Mouse (Mus musculus) spleen, adult 18-20 months (tissue): Measurements from ENCODE around the gene Rbfox3.
A peak's percentile ranks its signal among the peaks of the same experiment; 100 is the strongest.

Experiments used
- DNase-seq, 2 experiments: peaks; one replicate each; pipeline ENCODE4 v3.0.0; 2022; ENCODE audit warnings: mixed read lengths in 2 of 2

The Rbfox3 gene

DNA sequence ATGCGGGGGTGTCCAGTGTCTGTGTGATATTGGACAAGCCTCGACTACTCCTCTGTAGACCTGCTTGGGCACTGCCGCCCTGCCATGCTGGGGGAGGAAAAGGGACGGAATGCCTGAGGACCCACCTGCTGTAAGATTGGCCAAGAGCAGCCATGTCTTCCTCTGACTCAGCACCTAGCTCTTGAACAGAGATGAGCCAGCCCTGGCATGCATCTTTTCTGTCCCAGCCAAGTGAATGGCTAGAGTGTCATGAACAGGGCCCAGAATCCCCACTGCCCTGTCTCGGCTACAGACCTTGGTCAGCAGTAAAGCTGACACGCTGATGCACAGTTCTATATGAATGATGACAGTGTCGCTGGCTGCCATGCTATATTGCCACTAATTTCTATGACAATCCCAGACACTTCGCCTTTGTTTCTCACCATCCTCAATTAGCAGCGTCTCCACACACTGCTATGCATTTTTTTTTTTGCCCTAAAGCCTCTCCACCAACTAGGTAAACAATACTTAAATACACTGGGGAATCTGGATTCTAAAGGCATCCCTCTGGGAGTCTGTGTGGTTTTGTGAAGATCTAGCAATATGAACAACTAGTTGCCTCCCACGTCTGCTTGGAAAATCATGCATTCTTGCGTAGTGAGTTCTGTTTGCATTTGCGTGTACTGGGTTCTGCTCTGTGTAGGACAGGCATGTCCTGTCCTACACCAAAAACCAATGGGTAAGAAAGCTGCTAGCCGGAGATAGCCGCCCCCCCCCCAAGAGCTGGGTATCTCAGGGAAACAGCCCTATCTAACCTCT, 257.7 kb downstream of the Rbfox3 start:
- no peak for DNase-seq

DNA sequence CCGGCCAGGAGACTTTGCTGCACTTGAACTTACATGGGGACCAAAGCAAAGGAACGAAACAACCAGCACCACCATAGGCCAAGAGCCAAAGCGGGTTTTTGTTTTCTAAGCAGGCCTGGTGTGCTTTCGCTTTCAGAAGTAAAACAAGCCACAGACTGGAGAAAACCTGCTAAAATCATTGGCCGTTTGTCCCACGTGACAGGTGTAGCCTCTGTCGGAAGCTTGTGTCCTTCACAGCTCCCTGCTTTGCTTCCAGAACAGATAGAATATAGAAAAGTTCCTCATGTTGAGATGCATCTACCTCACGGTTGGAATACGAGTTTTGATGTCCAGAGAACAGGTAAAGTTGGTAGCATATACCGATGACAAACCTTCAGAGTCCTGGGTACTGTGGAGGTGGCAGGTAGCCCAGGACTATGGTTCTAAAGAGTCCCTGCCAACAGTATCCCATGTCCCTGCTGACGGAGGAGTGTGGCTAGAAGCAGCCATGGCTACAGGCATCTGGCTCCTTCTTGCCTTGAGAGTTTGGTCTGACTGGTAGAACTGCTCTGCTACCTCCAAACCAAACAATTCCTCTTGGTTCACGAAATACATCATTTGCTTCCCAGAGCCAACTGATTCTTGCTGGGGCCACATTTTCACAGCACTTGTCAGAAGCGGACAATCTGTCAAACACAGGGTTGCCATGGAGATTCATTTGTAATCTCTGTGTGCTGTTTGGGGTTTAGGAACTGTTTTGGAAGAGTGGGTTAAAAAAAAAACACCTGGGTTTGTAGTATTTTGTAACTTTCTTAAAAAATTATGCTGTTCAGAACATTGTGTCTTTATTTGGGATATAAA, 258.8 kb downstream of the Rbfox3 start:
- no peak for DNase-seq

DNA sequence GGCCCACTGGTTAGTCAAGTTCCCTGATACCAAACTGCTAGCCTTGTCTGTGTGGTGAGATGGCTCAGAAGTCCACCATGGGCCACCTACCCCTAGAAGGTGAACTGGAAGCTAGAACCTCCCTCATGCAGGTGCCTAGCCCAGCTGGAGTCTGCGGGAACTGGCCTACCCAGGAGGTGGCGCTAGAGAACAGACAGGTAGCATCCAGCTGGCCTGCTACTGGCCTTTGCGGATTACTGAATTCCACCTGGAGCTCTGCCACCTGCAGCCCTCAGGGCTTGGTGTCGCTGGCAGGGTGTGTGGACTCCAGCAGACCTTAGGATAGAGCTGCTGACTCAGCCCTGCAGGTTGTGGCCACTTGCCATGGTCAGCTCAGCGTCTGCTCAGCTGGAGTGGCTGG, 263.0 kb downstream of the Rbfox3 start:
- DNase-seq = peak in 1 of 2 experiments; percentile 3

DNA sequence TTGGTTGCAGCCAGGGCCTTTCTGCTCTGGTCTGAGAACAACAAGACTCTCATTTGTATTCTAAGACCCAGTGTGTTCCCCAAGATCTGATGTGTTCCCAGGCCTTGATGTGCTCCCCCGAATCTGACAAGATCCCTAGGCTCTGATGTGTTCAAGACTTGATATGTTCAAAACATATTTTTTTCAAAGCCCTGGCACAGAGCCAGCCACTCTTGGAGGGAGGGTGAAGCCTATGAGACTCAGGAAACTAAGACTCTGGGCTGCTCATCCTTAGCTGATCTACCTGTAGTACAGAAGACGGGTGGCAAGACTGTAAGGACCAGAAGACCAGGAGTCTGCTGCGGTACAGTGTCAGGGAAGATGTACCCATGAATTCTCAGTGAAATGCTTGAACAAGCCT, 264.5 kb downstream of the Rbfox3 start:
- no peak for DNase-seq

DNA sequence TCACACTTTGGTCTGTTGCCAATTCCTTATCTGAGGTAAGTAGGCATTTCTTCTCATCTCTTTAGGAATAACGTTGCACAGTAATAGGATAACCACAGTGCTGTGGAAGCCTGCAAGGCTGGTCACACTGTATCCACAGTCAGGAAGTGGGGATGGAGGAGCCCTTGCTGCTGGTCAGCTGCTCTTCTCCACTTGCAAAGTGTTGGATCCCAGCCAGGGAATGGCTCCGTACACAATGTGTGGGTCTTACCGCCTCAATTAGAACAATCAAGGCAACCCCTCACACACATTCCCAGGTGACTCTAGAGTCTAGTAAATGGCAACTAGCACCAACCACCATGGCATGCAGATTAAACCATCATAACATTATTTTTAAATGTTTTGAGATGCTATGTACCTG, 266.2 kb downstream of the Rbfox3 start:
- DNase-seq = no peak

DNA sequence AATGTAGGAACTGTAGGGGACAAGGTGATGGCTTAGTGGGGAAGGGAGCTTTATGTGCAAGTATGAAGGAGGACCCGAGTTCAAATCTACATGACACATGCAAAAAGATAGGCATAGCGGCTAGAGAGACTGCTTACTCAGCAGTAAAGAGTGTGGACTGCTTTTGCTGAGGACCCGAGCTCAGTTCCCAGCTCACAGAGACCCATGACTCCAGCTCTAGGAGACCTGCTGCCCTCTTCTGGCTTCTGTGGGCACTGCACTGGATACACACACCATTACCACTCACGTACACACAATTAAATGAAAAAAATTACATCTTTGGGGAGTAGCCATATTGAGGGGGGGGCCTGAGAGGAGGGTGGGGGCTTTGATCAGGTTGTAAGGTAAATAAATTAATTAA, 270.7 kb downstream of the Rbfox3 start:
- DNase-seq = no peak

DNA sequence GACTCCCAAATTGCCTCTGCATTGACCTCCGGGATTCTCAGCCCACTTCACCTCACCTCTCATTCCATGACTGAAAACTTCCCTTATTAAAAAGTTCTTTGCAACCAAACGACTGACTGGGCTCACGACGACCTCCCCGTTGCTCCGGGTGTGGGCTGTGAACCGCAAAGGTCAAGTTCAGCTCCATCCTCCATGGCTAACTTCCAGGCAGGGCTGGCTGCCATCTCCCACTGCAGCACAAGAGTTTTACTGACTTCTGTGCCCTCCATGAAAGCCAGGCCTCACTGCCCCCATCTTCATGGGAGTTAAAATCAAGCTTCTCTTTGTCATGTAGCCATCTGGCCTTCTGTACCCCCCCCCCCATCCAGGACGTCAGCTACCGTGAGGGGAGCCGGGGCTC, 273.7 kb downstream of the Rbfox3 start:
- no peak for DNase-seq

DNA sequence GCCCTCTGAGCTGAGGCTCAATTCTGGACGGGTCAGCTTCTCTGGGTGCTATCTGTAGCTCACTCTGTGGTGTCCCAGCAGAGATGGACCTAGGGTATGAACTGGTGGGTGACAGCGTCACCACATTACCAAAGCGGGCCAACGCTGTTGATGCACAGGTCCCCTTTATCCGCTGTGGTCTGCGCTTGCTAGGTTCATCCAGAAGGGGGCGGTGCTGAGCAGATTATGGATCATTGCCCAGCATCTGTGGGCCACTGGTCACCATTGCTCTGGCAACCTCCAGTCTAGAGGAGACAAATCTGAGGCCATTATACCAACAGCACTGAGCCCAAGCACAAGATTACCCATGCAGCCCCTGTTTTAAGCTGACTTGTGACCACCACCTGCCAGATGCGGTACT, 276.8 kb downstream of the Rbfox3 start:
- peak in 1 of 2 experiments; percentile 11 for DNase-seq

DNA sequence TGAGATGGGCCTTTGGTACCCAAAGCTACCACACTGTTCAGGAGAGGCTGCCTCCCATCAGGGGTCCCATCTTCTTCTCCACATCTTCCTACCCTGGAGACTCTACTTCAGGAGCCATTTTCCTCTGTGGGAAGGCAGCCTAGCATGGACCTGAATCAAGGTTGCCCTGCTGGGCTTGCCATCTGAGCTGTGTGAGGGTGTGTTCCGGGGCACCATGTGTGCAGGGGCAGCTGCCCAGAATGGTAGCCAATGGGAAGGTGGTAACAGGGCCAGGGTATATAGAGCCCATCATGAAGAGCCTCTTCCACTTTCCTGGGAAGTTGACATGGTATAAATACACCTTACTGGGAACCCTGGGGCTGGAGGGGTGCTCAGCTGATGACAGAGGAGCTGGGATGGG, 281.7 kb downstream of the Rbfox3 start:
- DNase-seq = no peak

DNA sequence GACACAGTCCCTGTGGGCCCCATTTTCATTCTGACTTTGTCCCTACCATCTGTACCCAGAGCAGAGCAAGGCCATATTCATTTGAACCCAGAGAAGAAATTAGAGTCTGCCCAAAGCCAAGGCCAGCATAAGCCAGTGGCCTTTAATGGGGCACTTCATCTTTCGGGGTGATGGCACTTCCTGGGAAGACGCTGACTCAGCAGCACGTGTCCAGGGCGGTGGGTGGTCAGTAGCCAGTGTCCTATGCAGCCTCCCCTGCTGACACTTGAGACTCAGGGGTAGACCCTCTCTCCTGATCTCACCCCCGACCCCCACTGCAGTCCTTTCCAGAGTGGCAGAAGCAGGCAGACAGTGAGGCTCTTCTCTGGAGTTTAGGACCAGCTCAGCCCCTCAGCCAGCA, 283.9 kb downstream of the Rbfox3 start:
- no peak for DNase-seq

DNA sequence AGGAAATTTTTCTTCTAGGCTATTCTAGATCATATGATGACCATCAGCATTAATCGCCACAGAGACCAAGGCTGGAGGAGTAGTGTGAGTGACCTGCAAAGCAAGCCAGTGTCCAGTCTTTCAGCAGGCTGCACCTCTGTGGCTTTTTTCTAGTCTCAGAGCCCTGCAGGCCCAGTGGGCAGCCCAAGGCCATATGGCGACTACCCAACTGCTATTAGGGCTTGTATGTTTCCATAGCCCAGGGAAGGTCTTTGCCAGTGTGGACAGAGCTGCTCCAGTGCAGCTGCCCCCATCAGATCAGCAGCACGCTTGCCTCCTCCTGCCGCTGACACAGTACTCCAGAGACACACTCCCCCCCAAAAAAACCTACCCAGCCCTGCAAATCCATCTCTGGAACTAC, 290.5 kb downstream of the Rbfox3 start:
- DNase-seq = no peak

DNA sequence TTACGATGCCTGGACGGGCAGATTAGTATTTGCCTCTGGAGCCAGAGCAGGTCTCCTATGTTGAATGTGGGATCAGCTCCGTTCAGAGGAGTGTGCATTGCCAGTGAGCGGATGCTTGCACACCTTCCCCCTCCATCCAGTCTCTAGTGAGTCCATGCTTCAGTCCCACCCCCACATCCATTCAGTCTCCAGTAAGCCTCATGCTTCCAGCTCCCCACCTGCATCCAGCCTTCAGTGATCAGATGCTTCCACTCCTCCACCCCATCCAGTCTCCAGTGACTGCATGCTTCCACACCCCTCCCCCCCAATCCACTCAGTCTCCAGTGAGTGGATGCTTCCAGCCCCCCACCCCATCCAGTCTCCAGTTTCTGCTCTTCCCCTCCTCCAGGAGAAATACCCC, 297.3 kb downstream of the Rbfox3 start:
- DNase-seq = no peak

DNA sequence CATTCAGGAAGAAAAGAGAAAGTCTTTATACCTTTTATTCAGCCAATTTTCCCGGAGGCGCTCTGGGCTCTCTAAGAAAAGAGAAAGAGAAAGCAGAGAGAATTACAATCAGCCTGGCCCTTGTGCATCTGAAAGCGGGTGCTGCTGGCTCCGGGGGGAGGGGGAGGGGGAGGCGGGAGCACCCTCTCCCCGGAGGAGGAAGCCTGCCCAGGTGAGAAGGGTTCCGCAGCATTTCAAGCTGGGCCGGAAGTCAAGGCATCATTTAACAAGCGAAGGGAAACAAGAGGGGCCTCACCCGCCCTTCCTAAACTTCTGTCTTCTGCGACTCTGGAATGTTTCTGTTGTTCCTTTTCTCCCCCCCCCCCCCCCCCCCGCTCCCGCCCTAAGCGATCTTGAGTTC, 301.3 kb downstream of the Rbfox3 start:
- DNase-seq = no peak

DNA sequence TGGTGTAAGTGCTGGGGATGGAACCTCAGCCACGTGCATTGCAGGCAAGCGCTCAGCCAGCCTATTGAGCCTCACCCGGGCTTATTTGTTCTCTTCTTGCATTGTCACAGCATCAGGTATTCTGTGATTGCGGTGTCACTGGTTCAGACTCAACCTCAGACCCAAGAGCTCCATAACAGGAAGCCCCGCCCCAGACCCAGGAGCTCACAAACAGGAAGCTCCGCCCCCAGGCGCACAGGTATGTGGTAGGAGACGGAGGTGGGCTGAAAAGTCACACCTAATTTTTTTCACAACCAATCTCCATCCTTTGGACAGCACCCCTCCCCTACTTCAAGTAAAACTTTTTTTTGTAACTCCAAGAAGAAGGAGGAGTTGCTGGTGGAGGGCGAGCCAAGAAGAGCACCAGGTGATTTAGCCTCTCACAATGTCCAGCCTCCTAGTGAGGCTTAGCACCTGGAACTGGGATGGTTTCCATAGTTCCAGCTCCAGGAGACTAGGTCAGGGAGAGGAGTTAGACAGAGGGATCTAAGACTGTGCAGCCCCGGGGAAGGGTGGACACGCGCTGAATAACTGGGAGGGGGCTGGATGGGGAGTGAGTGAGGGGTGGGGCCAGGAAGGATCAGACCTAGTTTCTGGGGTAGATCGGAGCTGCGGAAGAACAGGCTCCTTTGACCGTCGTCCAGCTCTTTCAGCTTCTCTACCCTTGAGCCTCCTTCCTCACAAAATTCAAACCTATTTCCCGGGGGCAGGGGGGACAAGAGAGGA, 302.0 kb downstream of the Rbfox3 start:
- DNase-seq = peak in 1 of 2 experiments; percentile 7

DNA sequence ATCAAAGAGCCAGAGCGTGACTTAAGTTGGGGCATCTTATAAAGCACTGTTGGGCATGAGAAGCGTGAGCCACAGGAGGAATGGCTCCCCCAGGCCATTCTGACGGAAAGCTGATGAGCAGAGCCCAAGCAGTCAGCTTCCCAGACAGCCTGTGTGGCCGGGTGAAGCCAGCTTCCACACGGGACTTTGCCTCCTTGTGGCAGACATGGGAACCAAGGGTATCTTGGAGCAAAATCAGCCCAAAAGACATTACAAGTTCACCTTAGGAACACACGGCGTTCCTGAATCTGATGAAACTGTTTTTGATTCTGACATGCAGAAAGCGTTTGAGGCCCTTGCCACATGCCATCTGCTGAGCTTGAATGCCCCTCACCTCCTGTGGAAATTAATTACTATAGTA, 303.5 kb downstream of the Rbfox3 start:
- no peak for DNase-seq

DNA sequence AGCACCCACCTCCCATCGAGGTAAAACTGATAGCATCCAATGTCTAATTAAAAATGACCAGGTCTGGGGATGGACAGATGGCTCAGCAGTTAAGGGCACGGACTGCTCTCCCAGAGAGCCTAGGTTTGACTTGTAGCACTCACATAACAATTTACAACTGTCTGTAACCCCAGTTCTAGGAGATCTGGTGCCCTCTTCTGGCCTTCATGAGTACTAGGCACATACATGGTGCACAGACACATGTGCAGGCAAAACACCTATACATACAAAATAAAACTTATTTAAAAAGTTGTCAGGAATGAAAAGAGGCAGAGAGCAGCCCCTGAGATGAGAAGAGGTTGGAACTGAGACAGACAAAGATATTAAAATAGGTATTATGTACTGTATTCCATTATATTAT, 305.8 kb downstream of the Rbfox3 start:
- DNase-seq = no peak

DNA sequence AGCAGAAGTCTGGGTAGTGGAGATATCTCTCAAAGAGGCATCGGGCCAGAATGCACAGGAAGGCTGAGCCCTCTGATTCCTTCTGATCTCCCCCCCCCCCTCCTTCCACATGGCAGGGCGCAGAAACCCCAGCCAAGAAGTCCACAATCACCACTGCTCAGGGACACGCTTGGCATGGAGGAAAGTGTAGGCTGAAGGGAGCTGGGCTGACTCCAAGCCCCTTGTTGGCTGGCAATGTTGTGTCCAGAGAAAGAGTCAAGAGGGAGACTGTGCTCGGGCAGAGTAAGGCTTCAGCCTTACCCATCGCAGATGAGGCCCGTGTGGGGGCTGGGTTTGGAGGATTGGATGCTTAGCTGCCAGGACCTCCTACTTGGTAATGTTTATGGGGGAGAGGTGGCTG, 307.2 kb downstream of the Rbfox3 start:
- DNase-seq = no peak

DNA sequence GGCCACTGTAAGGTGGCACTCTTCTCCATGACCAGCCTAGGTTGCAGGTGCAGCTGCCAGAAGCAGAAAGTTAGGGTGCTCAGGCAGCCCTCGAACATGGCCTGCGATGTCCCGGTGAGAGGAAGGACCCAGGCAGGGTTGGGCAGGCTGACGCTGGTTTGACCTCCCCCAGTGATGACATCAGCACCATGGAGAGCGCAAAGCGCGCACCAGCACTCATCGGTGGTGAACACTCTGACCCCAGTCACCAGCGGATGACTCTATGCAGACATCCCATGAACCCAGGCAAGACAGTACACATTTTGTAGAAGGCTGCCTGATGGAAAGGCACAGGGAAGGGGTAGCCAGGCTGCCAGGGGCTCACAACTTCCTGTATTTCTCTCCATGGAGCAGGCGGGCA, 308.3 kb downstream of the Rbfox3 start:
- DNase-seq = no peak

DNA sequence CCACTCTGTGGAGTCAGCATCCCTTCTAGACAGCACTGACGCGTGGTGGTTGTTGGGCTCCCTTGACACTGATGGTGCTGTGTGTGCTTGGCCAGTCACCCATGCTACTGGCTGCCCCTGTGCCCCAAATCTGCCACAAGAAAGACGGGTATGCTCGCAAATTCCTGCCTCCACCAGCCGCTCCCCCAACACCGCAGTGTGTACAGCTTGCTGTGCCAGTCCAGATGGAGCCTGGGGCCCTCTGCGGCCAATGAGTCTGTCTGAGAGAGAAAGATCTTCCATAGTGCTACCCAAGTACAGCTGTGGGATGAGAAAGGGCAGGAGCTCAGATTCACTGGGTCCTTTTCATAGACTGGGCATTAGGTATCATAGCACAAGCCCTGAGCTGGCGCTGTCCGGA, 309.9 kb downstream of the Rbfox3 start:
- DNase-seq = no peak

DNA sequence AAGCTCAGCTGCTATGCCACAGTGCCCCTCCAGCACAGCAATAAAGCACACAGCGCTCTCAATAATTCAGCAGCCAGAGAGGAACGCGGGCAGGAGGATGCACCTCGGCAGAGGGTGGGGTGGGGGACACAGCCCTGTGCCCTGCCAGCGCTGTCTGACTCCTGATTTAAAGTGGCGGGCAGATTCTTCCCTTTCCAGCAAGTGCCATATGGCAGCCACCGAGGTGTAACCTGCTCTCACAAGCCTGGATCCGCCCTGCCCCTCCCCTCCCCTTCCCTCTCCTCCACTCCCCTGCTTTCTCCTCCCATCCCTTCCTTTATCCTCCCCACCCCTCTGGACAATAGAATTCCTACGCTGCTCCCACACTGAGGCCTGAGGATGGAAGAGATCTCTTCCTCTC, 311.2 kb downstream of the Rbfox3 start:
- DNase-seq = no peak

DNA sequence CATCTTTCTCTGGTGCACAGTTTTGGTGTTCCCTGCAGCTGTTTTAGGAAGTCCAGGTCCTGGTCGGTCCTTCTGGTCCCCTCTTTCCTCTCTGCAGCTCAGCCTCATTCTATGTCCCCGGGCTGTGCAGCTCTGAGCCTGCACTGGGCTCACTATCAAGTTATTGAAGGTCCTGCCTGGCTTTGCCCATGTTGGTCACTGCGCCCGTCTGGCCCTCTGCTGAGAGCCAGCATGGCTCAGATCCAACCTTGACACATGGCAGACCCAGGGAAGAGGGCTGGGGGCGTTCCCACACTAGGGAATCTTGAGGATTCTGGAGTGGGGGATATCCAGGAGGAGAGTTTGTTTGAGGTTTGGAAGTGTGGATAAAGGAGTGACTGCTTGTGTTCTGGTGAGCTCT, 312.7 kb downstream of the Rbfox3 start:
- no peak for DNase-seq

DNA sequence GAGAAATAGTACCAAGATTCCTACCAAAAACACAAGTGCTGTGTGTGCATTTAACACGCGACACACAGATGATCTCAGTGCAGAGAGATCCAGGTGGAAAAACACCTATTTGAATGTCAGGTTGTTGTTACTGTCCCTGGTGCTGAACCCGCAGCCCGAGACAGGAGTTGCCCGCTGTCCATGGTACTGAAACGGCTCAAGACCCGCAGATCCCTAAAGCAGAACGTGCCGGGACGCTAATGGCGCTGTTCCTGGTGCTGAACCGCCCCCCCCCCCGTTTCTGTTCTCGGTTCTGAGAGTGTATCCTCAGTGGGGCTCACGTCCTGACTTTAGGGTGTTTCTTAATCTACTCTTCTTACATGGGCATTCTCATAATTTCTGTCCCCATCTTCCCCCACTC, 326.6 kb downstream of the Rbfox3 start:
- peak in 1 of 2 experiments; percentile 35 for DNase-seq

DNA sequence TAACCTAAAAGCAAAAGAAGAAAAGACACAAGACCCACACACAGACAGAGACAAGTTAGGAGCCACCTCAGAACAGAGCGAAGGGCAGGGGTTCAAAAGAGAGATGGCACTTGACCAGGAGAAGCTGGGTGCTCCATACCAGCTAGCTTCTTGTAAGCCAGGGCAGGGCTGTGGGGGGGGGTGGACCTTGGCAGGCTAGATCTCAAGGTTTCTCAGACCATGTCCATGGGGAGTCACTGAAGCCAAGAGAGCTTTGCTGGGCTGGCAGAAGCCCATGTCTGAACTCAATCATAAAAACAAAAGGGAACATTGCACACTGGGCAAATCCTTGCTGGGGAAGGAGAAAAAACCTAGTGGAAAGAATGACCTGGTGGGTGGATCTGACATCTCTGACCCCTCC, 327.4 kb downstream of the Rbfox3 start:
- no peak for DNase-seq

DNA sequence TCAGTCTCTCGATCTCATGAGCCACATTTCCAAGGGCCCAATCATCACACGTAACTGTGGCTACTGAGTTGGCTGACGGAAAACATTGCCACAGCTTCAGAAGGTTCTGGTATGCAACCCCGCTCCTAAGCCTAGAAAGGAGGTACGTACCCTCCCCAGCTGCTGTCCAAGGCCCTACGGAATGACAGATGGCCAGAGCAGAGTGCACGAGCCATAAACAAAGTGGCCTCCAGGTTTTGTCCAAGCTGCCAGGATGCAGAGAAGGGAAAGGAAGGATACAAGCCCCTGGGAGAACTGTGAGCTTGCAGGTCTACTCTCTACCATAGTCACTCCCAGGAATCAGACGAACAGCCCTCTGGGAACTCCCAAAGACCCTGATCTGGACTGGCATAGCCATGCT, 327.8 kb downstream of the Rbfox3 start:
- DNase-seq = no peak
